Mouse (Mus musculus) spleen, adult 2 months (tissue): Measurements from ENCODE around the gene Gfod2. TPM values are rescaled to one million over a fixed set of nuclear protein-coding genes. Genes with fewer than 3 reads are reported as not detected.
A peak's percentile ranks its signal among the peaks of the same experiment; 100 is the strongest.

Experiments
- DNase-seq, 2 experiments: peaks; one replicate each; pipeline versions ENCODE4 v3.0.0 to v3.0.0-alpha.2; 2012 to 2021; ENCODE audit warnings: low spot score in 2 of 2, low read depth in 1 of 2
- H3K27ac ChIP-seq: fragments of 200-500 bp; 2 replicates; pipeline ENCODE4 v1.5.1; 2012; ENCODE audit warnings: low read length, inconsistent platforms; ENCODE audit not compliant: insufficient read depth
- H3K27me3 ChIP-seq: fragments of 200-500 bp; 2 replicates; pipeline ENCODE4 v1.6.1; 2012; ENCODE audit warnings: mild to moderate bottlenecking, moderate library complexity, low read length, inconsistent platforms; ENCODE audit not compliant: control insufficient read depth, insufficient read depth
- H3K36me3 ChIP-seq: fragments of 200-500 bp; 2 replicates; pipeline ENCODE4 v1.6.1; 2012; ENCODE audit warnings: mild to moderate bottlenecking, low read length, inconsistent platforms; ENCODE audit not compliant: control insufficient read depth, insufficient read depth
- H3K4me1 ChIP-seq: fragments of 200-500 bp; 2 replicates; pipeline ENCODE4 v1.6.1; 2011; ENCODE audit warnings: inconsistent platforms; ENCODE audit not compliant: control insufficient read depth, insufficient read depth, insufficient read length
- H3K4me3 ChIP-seq: fragments of 200-500 bp; 2 replicates; pipeline ENCODE4 v1.5.1; 2011; ENCODE audit warnings: mild to moderate bottlenecking, inconsistent platforms; ENCODE audit not compliant: insufficient read depth, insufficient read length; ENCODE audit errors: extremely low read depth
- CTCF ChIP-seq: fragments of 200-500 bp; IDR thresholded peaks from 2 replicates; pipeline ENCODE4 v1.5.1; 2011; ENCODE audit warnings: mild to moderate bottlenecking, inconsistent platforms; ENCODE audit not compliant: insufficient read depth, insufficient read length, insufficient replicate concordance; ENCODE audit errors: extremely low read depth
- POLR2A ChIP-seq: fragments of 200-500 bp; IDR thresholded peaks from 2 replicates; pipeline ENCODE4 v1.6.1; 2011; ENCODE audit warnings: low read depth, low read length, inconsistent platforms
- WGBS: fragments of 180-500 bp; shearing (Covaris S2); methylation state at CpG from one replicate; pipeline ENCODE4 v1.1.7; 2018; 5-methylcytosine and 5-hydroxymethylcytosine counted together
- polyA plus RNA-seq: library from polyadenylated mRNA; depleted of rRNA; stranded (reverse); fragments of >200 nt; gene quantifications from 2 replicates; pipeline ENCODE4 v1.2.3, GENCODE M21; 2012

Gene Gfod2
- polyA plus RNA-seq, 1 experiment, result 2.4 TPM

GRCm38 (mm10) chr8:105714139-105714538, 44.3 kb downstream of the Gfod2 start:
- no peaks in the 10 kb centered on the region for H3K27me3 ChIP-seq
- 4% methylated on average over 3 of the region's 3 CpGs for WGBS

GRCm38 (mm10) chr8:105712286-105712685, 46.2 kb downstream of the Gfod2 start:
- Histone ChIP-seq H3K4me1 (peaks cover 4% of the 10 kb centered on the region), H3K4me3 (no peak overlapping the region), H3K27ac (no peak overlapping the region), H3K27me3 (no peaks in the 10 kb centered on the region), H3K36me3 (no peaks in the 10 kb centered on the region)
- TF ChIP-seq CTCF (no peak), POLR2A (no peak)
- DNase-seq, result no peak
- WGBS, result 87% methylated on average over 3 of the region's 3 CpGs

More at GRCm38 (mm10) chr8:105714139-105714538, 44.3 kb downstream of the Gfod2 start:
- Histone ChIP-seq H3K36me3 (no peaks in the 10 kb centered on the region), H3K27ac (no peak overlapping the region), H3K4me3 (no peak overlapping the region), H3K4me1 (no peaks in the 10 kb centered on the region)
- peak; percentile 72 to 85 for DNase-seq
- TF ChIP-seq CTCF (peak; percentile 89; the same call in 1 of the 2 replicates), POLR2A (no peak)

GRCm38 (mm10) chr8:105709317-105709716, 49.1 kb downstream of the Gfod2 start:
- WGBS, result 91% methylated on average over 14 of the region's 14 CpGs
- Histone ChIP-seq H3K4me1 (peaks cover 4% of the 10 kb centered on the region), H3K4me3 (no peak overlapping the region), H3K36me3 (no peaks in the 10 kb centered on the region), H3K27me3 (no peaks in the 10 kb centered on the region), H3K27ac (no peak overlapping the region)
- TF ChIP-seq POLR2A (no peak), CTCF (no peak)
- no peak for DNase-seq

DNA sequence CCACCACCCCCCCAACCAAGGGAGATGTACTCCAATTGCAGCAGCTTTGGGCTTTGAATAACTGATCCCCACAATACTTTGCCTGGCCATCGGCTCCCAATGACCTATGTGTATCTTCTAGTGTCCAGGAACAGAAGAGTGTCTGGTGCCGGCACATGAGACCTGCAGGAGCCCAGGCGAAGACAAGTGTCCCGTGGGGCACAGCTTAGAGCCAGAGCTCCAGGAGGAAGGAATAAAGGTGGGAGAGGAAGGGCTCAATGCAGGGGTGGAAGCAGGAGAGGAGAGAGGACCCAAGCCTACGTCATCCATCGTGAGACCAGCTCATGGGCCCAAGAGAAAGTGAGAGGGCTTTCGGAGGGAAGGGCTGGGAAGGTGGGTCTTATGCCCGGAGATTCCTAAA, 49.8 kb downstream of the Gfod2 start:
- Histone ChIP-seq H3K27ac (no peak overlapping the region), H3K27me3 (no peaks in the 10 kb centered on the region), H3K36me3 (no peaks in the 10 kb centered on the region), H3K4me3 (no peak overlapping the region), H3K4me1 (peaks cover 4% of the 10 kb centered on the region)
- TF ChIP-seq CTCF (no peak), POLR2A (no peak)
- no peak for DNase-seq
- whole genome bisulfite sequencing, result 93% methylated on average over 8 of the region's 8 CpGs

- TF ChIP-seq POLR2A (no peak), CTCF (no peak)
- DNase-seq, result peak; percentile 77 to 83
- Histone ChIP-seq H3K4me3 (peak within 1 kb of the TSS; percentile 74), H3K27me3 (no peaks in the 10 kb centered on the region), H3K36me3 (0 out of 2 replicates have a peak, but pooled peaks cover 2% of the 10 kb centered on the region), H3K4me1 (peaks cover 4% of the 10 kb centered on the region), H3K27ac (no peak within 1 kb of the TSS)
- WGBS, result 2% methylated on average over 55 of the region's 55 CpGs
These were observed 50.7 kb downstream of the Gfod2 start, which contains the start of the genes 4933405L10Rik and Enkd1 for GRCm38 (mm10) chr8:105707498-105708403. 4933405L10Rik (plus strand) TSS chr8:105707655. Enkd1 (minus strand) TSS chr8:105708210.

DNA sequence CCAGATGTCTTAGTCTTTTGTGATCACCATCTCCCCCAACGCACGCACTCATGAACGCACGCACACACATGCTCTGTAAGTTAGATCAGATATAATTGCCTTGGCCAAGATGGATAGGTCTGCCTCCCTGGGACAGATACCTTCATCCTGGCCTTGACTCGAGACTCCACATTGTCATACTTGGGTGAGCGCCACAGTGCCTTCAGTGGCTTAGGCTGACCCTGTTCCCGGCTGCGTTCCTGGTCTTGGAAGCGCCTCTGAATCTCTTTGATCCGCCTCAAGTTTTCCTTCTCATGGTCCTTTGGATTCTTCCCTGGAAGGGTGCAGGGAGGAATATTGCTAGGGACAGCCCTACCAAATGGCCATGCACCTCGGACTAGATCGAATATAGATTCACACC, 52.0 kb downstream of the Gfod2 start:
- Histone ChIP-seq H3K36me3 (0 out of 2 replicates have a peak, but pooled peaks cover 2% of the 10 kb centered on the region), H3K4me3 (no peak overlapping the region), H3K27ac (no peak overlapping the region), H3K27me3 (no peaks in the 10 kb centered on the region), H3K4me1 (peaks cover 9% of the 10 kb centered on the region)
- no peak for TF ChIP-seq CTCF
- TF ChIP-seq POLR2A, result no peak
- no peak for DNase-seq
- WGBS, result 90% methylated on average over 12 of the region's 12 CpGs

- H3K27ac ChIP-seq, result no peak overlapping the region
- no peak for DNase-seq
- 0 out of 2 replicates have a peak, but pooled peaks cover 2% of the 10 kb centered on the region for H3K36me3 ChIP-seq
- WGBS, result 91% methylated on average over 6 of the region's 6 CpGs
- no peak overlapping the region for H3K4me3 ChIP-seq
- TF ChIP-seq POLR2A (no peak), CTCF (no peak)
- no peaks in the 10 kb centered on the region for H3K27me3 ChIP-seq
- H3K4me1 ChIP-seq, result peaks cover 14% of the 10 kb centered on the region
These were observed 53.5 kb downstream of the Gfod2 start for GRCm38 (mm10) chr8:105704955-105705354.
